Mouse (Mus musculus) lung, adult 2 months (tissue): ENCODE results near the gene Psd.

Experiments used
- CTCF ChIP-seq: fragments of 200-500 bp; IDR thresholded peaks from 2 replicates; pipeline ENCODE4 v1.5.1; 2011; ENCODE audit warnings: mild to moderate bottlenecking, low read length, control low read depth; ENCODE audit not compliant: insufficient read depth
- POLR2A ChIP-seq: fragments of 200-500 bp; IDR thresholded peaks from 2 replicates; pipeline ENCODE4 v1.6.1; 2011; ENCODE audit warnings: low read depth, mild to moderate bottlenecking, control low read depth, low read length, borderline replicate concordance; ENCODE audit errors: extremely low read depth

GRCm38 (mm10) chr19:46312566-46312965, 14.4 kb downstream of the Psd start:
- TF ChIP-seq CTCF = no peak
- no peak for TF ChIP-seq POLR2A
